Comparison of ENCODE assay signal across 30 mouse cellular contexts in genomic region chr5:132498896-132499295, GRCm38 (mm10). TPM values are rescaled to one million over a fixed set of nuclear protein-coding genes. Genes with fewer than 3 reads are reported as not detected.
"Had no signal": no experiment of that assay in that cellular context is flagged by ENCODE, and none has a peak within 500 bp of the region (broad histone marks: within the 10 kb centered on the region; RNA-seq: fewer than 3 reads in every experiment).

No protein-coding gene starts in this region.

- H3K4me3 ChIP-seq: heart, embryonic 12.5 days; heart, embryonic 13.5 days; heart, embryonic 15.5 days; hindbrain, embryonic 10.5 days; hindbrain, embryonic 12.5 days; hindbrain, embryonic 13.5 days; hindbrain, embryonic 15.5 days; intestine, embryonic 15.5 days; kidney, embryonic 15.5 days; layer of hippocampus, adult 2 months; left cerebral cortex, adult 2 months had no signal

- H3K27ac ChIP-seq: heart, embryonic 13.5 days; heart, embryonic 15.5 days; hindbrain, embryonic 10.5 days; hindbrain, embryonic 12.5 days; hindbrain, embryonic 13.5 days; hindbrain, embryonic 14.5 days; hindbrain, embryonic 15.5 days; hindbrain, postnatal 0 days; intestine, embryonic 15.5 days; kidney, embryonic 15.5 days; kidney, postnatal 0 days; layer of hippocampus, adult 2 months; left cerebral cortex, adult 2 months had no signal

- H3K9ac ChIP-seq: heart, embryonic 12.5 days; heart, embryonic 13.5 days; heart, embryonic 15.5 days; hindbrain, embryonic 12.5 days; hindbrain, embryonic 13.5 days; hindbrain, embryonic 14.5 days; hindbrain, embryonic 15.5 days; intestine, embryonic 15.5 days; kidney, embryonic 15.5 days had no signal

- DNase-seq: heart, postnatal 10 days; heart, postnatal 14 days; heart, postnatal 36 days; kidney, adult 11 months; kidney, adult 18-20 months; kidney, adult 2 months; kidney, adult 8-10 months; kidney, adult 9 months; kidney, postnatal 10 days; kidney, postnatal 14 days; kidney, postnatal 25 days; kidney, postnatal 36 days; kidney, postnatal 4 days; layer of hippocampus, adult 9-11 months; layer of hippocampus, postnatal 36 days had no signal

- H3K36me3 ChIP-seq: heart, embryonic 12.5 days; heart, embryonic 13.5 days; heart, embryonic 15.5 days; hindbrain, embryonic 10.5 days; hindbrain, embryonic 12.5 days; hindbrain, embryonic 13.5 days; hindbrain, embryonic 15.5 days; intestine, embryonic 15.5 days; kidney, embryonic 15.5 days had no signal

- H3K27me3 ChIP-seq: heart, embryonic 12.5 days; heart, embryonic 13.5 days; heart, embryonic 15.5 days; hindbrain, embryonic 12.5 days; hindbrain, embryonic 13.5 days; hindbrain, embryonic 15.5 days; intestine, embryonic 15.5 days; kidney, embryonic 15.5 days had no signal

- H3K9me3 ChIP-seq: heart, embryonic 12.5 days; heart, embryonic 13.5 days; heart, embryonic 15.5 days; hindbrain, embryonic 10.5 days; hindbrain, embryonic 12.5 days; hindbrain, embryonic 13.5 days; hindbrain, embryonic 15.5 days; intestine, embryonic 15.5 days; kidney, embryonic 15.5 days had no signal

RNA-seq across cellular contexts. Expression of gene Auts2, which starts 44.2 kb away (rescaled TPM):
- polyA plus RNA-seq: inflammation-experienced regulatory T-cells, adult 6 months had no signal
